Mouse (Mus musculus) left cerebral cortex, postnatal 14 days (tissue): ENCODE measurements at regions not wholly inside any gene's neighbourhood (a gene's known extent, or its start where the extent isn't known, plus 50 kb on each side); places are given as distances from the start of the nearest gene placed in this dataset.
"Not testable (repeated sequence)": the region's sequence is repeated elsewhere in the genome, so short reads cannot be mapped to it uniquely, and the experiment has no call there.

Experiments
- DNase-seq, 2 experiments: peaks; one replicate each; pipeline ENCODE4 v3.0.0; 2021 to 2022; ENCODE audit warnings: low spot score in 2 of 2, mixed read lengths in 1 of 2
- intact Hi-C: fragments of 180-260 bp; cut with DNase I; formaldehyde crosslinking; loops from one replicate; pipeline ENCODE4 v1.15.1; 2025

GRCm38 (mm10) chr13:50092537-50092936 is 157.6 kb downstream of the Gm906 start:
- intact Hi-C loops, result no loop called here
- no peak for DNase-seq

GRCm38 (mm10) chr13:50064841-50065240 is 185.3 kb downstream of the Gm906 start:
- intact Hi-C loops, result no loop called here
- no peak for DNase-seq

GRCm38 (mm10) chr13:50064365-50064764 is 185.7 kb downstream of the Gm906 start:
- intact Hi-C loops, DNase-seq: not testable (repeated sequence)

GRCm38 (mm10) chr13:50059676-50060075 is 190.4 kb downstream of the Gm906 start:
- DNase-seq, intact Hi-C loops: not testable (repeated sequence)

DNA sequence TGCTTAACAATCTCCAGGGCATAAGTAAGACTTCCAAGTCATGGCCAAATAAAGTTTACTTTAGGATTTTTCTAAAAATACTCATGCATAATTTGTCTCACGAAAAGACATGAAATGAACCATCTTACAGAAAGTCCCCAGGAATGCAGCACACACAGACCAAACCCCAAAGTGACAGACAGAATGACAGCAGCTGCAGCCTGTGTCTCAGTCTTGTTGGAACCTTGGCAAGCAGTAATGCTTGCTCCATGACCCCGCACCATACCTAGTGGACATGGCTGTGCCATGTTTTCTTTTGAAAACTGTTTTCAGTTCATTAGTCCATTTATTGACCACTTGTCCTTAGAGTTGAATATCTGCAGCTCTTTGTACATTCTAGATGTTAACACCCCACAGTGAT is 191.1 kb downstream of the Gm906 start:
- intact Hi-C loops, DNase-seq: not testable (repeated sequence)

DNA sequence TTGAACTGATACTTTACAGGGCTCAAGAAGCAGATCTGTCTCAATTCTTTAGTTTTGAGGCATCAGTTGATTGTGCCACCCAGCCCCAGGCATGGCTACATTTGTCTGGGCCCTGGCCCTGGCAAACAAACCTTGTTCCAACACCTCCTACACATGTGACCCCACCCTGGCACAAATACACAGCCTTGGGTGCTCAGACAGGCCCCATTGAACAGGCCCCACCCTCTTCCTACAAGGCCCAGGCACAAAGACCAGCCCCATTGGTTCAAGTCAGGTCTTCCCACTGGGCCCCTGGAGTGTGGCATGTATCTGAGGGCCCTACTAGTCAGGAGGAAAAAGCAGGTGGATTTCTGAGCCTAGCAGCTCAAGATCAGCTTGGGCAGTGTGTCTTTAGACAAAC is 198.4 kb downstream of the Gm906 start:
- DNase-seq, intact Hi-C loops: not testable (repeated sequence)

DNA sequence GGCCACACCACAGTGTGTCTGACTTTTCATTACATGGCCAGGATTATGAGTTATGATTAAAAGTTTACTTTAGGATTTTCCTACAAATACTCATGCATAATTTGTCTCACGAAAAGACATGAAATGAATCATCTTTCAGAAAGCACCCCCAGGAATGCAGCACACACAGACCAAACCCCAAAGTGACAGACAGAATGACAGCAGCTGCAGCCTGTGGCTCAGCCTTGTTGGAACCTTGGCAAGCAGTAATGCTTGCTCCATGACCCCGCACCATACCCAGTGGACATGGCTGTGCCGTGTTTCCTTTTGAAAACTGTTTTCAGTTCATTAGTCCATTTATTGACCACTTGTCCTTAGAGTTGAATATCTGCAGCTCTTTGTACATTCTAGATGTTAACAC is 199.0 kb downstream of the Gm906 start:
- intact Hi-C loops, DNase-seq: not testable (repeated sequence)

DNA sequence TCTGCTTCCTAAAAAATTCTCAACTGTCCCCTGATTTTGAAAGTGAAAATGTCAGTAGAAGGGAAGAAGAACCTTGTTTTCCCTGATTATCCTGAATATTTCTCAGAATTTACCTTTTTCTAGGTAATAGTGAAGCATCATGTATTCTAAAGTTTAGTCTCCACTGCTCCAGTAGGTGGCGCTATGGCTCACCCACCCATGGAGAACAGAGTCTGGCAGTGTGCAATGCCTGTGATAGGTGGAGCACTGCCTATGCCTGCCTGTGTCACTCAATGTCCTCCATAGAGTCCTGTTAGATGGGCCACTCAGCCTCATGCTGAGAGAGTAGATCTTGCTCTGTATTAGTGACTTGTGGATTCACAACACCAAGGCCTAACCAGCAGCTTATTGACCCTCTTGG is 218.4 kb downstream of the Gm906 start:
- DNase-seq, result no peak
- intact Hi-C loops, result loop anchor here (2.0 kb wide), 1 partner anchor 295 kb away; no protein-coding TSS in a partner anchor

DNA sequence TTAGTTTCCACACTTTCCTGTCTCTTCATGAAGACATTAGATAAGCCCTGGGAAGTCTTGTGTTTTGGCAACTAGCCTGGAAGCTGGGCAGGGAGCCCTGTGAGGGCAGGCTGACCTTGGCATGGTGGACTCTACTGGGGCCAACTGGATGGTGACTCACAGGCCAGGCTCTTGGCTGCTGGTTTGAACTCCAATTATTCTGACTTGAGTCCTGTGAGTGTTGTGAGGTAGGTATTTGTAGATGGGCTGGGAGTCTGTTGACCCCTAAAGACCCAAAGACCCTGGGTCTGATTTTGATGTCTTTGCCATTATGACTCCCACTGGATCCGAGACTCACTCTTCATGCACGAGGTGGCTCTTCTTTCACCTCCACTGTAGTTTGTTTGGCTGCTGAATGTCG is 208.9 kb upstream of the Gm30302 start:
- DNase-seq, intact Hi-C loops: not testable (repeated sequence)

DNA sequence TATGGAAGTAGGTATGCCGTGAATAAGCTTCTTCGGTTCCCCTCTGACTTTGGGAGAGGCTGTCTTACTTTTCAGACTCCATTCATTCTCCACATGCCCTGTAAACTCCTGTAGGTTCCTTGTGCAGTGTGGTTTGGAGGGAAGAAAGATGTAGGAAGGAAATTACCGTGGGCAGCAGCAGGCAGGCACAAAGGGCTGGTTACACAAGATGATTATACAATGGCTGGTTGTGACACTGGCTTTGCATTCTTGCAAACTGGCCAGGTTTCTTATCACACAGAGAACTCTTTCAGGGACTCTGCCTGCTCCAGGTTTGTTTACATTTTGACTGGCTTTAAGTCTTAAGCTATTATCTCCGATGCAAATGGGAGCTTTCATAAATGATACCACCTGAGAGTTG is 167.3 kb upstream of the Gm30302 start:
- DNase-seq, intact Hi-C loops: not testable (repeated sequence)

GRCm38 (mm10) chr13:49957993-49958681 is 159.3 kb upstream of the Gm30302 start:
- intact Hi-C loops, result not testable (repeated sequence)

DNA sequence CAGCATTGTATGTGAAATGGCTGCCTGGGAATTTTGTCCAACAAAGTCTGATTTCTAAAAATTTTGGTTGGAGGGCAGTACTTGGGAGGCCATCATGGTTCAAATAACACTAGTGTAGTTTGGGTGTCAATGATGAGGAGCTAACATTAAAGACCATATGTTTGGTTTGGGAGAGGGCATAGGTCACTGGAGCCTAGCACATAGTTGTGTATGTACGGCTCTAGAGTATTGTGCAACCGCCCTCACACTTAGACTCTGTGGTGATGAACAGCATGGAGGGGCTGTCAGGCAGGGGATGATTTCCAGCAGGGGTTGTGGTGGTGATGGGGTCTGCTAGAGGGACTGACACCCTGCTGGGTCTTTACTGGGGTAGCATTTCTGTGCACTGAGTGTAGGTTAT is 117.0 kb upstream of the Gm30302 start:
- intact Hi-C loops, result no loop called here
- DNase-seq, result no peak

More at GRCm38 (mm10) chr13:49957993-49958681, 159.3 kb upstream of the Gm30302 start:
- peak in 1 of 2 experiments; percentile 3 for DNase-seq
